Mouse (Mus musculus) splenic B cell, adult 2 months (primary cell): ENCODE measurements around the gene Ggt1.

ENCODE experiments used
- DNase-seq: peaks from one replicate; pipeline ENCODE4 v3.0.0-alpha.2; 2011; ENCODE audit warnings: low read depth, low spot score
- H3K27me3 ChIP-seq: 2 replicates; pipeline ENCODE4 v1.6.1; 2012; ENCODE audit warnings: mild to moderate bottlenecking, low read length, moderate library complexity, mixed read lengths; ENCODE audit not compliant: control insufficient read depth, poor library complexity, insufficient read depth, severe bottlenecking
- H3K36me3 ChIP-seq: 2 replicates; pipeline ENCODE4 v1.6.1; 2012; ENCODE audit warnings: mild to moderate bottlenecking, low read length, moderate library complexity, mixed read lengths; ENCODE audit not compliant: control insufficient read depth, poor library complexity, insufficient read depth, severe bottlenecking

The Ggt1 gene

DNA sequence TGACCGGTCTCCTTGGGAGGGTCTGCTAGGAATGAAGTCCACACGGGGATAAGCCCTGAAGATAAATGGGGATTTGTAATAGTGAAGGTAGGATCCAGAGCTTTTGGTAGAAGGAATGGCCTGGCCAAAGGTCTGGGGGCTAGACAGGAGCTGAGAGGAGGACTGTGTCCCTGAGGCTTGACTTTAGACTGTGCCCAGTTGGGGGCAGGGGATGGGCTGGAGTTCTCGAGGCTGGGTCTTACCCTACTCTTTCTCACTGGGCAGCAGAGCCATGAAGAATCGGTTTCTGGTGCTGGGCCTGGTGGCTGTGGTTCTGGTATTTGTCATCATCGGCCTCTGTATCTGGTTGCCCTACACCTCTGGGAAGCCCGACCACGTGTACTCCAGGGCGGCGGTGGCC is 12.6 kb downstream of the Ggt1 start:
- Histone ChIP-seq H3K27me3 (no peaks in the 10 kb centered on the region), H3K36me3 (no peaks in the 10 kb centered on the region)
- DNase-seq, result no peak

- H3K36me3 ChIP-seq, result no peaks in the 10 kb centered on the region
- DNase-seq, result no peak
- H3K27me3 ChIP-seq, result no peaks in the 10 kb centered on the region
Measured at GRCm38 (mm10) chr10:75579129-75579528, 17.7 kb downstream of the Ggt1 start.

GRCm38 (mm10) chr10:75585876-75586552 is 24.6 kb downstream of the Ggt1 start:
- DNase-seq, result peak; percentile 93
- H3K27me3 ChIP-seq, result no peaks in the 10 kb centered on the region
- H3K36me3 ChIP-seq, result no peaks in the 10 kb centered on the region

GRCm38 (mm10) chr10:75586553-75586879 is 25.1 kb downstream of the Ggt1 start:
- Histone ChIP-seq H3K27me3 (no peaks in the 10 kb centered on the region), H3K36me3 (no peaks in the 10 kb centered on the region)
- DNase-seq, result no peak

DNA sequence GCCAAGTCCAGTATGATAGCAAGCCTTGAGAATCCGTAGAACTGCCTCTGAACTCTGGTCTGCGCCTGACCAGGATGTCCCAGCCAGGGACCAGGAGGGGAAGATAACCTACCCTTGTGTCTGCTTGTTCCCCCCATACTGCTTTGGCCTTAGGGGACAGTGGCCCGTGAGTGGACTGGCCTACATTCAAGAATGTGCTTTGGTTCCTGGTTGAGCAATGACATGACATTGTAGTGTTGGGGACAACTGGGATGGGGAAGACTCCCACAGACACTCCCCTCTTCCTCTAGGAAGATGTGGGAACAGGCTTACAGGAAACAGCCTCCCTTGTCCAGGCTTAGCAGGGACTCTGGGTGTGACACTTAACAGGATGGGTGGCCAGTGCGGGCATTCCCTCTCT is 26.4 kb downstream of the Ggt1 start:
- no peaks in the 10 kb centered on the region for H3K36me3 ChIP-seq
- no peak for DNase-seq
- no peaks in the 10 kb centered on the region for H3K27me3 ChIP-seq

- no peak for DNase-seq
- Histone ChIP-seq H3K36me3 (no peaks in the 10 kb centered on the region), H3K27me3 (no peaks in the 10 kb centered on the region)
Measured at GRCm38 (mm10) chr10:75588336-75588735, 26.9 kb downstream of the Ggt1 start.

DNA sequence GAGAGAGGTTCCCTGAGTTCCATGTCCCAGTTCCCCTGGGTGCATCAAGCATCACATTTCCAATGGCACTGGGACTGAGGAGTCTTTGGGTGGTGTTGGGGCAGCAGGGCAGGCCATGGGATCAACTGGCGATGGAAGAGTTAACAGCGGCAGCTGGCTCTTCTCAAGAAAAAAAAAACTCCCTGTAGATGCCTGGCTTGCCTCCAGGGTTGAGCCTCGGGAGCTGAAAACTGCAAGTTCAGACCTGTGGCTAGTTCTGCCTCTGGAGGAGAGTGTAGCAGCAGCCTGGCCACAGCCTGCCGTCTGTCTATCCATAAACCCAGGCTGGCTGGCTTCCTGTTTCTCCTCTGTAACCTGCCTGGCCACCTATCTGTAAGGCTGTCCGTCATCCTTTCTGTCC is 27.7 kb downstream of the Ggt1 start, which contains the start of gene Ggt5:
Gene Ggt5 (plus strand): TSS at position 212 of the 400 bp plus-strand sequence.
- no peaks in the 10 kb centered on the region for H3K36me3 ChIP-seq
- no peaks in the 10 kb centered on the region for H3K27me3 ChIP-seq
- no peak for DNase-seq

- peak; percentile 50 for DNase-seq
- no peaks in the 10 kb centered on the region for H3K36me3 ChIP-seq
- no peaks in the 10 kb centered on the region for H3K27me3 ChIP-seq
Measured at GRCm38 (mm10) chr10:75589651-75590050, 28.2 kb downstream of the Ggt1 start.

DNA sequence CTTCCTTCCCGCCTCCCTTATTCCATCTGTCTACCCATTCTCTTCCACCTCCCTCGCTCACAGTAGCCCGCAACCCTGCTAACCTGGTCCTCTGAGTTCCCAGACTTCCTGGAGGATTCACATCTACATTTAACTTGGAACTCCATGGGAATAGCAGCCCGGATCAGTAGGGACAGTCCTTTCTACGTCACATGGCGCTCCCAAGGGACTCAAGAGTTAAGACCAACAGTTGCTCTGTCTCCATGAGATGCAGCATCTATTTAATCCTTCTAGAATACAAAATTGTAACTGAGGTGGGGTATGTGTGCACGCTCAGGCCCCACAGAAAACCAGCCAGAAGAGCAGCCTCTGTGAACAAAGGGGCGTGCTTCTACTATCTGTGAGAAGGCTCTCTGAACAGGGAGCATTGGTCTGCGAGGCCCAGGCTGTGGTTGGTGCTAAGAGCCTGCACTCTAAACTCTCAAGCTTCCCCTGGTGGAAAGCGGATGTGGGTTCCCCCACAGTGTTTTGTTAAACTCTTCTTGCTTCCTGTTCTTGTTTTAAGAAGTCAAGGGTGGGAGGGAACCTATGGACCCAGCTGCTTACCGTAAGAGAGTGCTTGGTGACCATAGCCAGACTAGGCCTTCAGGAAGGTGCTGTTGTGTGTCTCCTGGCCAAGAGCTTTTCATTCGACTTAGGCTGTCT is 29.9 kb downstream of the Ggt1 start:
- Histone ChIP-seq H3K27me3 (no peaks in the 10 kb centered on the region), H3K36me3 (no peaks in the 10 kb centered on the region)
- peak; percentile 92 for DNase-seq

DNA sequence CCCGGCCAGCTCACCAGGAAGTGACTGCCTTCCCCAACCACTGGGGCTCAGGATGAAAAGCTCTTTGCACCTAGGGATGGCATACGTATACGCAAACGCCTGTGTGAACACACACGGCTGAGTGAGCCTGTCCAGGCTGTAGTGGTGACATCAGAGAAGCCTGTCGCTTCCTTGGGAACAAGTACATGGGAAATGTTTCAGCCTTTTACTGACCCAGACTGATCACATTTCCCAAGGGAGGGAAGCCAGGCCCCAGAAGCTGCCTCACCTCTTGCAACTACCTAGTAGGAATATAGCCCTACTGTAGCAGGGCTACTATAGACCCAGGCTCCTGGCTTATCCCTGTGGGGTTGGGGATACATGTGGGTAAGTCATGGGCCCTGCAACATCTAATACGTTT is 31.2 kb downstream of the Ggt1 start:
- no peak for DNase-seq
- no peaks in the 10 kb centered on the region for H3K36me3 ChIP-seq
- H3K27me3 ChIP-seq, result no peaks in the 10 kb centered on the region

GRCm38 (mm10) chr10:75595981-75596380 is 34.6 kb downstream of the Ggt1 start:
- DNase-seq, result no peak
- H3K36me3 ChIP-seq, result no peaks in the 10 kb centered on the region
- no peaks in the 10 kb centered on the region for H3K27me3 ChIP-seq

- Histone ChIP-seq H3K36me3 (no peaks in the 10 kb centered on the region), H3K27me3 (no peaks in the 10 kb centered on the region)
- DNase-seq, result no peak
Measured at GRCm38 (mm10) chr10:75600189-75600730, 38.9 kb downstream of the Ggt1 start.

DNA sequence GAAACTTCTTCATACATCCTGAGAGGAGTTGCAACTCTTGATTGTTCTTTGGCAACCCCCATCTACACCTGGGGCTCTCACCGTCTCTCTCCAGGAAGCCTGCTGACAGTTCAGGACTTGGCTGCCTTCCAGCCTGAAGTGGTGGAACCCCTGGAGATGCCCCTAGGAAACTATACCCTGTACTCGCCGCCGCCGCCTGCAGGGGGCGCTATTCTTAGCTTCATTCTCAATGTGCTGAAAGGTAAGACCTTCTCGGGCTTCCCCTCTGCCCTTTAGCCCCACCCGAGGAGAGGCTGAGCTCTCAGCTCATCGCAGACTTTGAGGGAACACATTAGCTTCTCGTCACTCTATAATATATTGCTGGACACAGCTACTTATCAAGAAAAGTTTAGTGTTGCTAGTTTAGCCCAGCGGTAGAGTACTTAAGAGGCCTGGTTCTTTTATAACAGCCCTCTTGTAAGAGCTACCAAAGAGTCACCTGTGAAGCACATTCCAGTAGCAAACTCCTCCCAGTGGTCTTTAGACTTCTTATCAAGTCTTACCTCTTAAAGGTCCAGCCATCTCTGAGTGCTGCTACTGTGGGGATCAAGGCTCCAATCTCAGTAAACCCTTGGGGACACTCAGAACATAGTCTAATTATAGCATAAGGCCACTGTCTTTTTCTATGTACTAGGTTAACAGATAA is 43.9 kb downstream of the Ggt1 start:
- peak; percentile 37 for DNase-seq
- Histone ChIP-seq H3K27me3 (no peaks in the 10 kb centered on the region), H3K36me3 (no peaks in the 10 kb centered on the region)

- no peak for DNase-seq
- no peaks in the 10 kb centered on the region for H3K27me3 ChIP-seq
- H3K36me3 ChIP-seq, result no peaks in the 10 kb centered on the region
Measured at GRCm38 (mm10) chr10:75607253-75607652, 45.8 kb downstream of the Ggt1 start.

- Histone ChIP-seq H3K27me3 (no peaks in the 10 kb centered on the region), H3K36me3 (no peaks in the 10 kb centered on the region)
- DNase-seq, result no peak
Measured at GRCm38 (mm10) chr10:75608975-75609374, 47.6 kb downstream of the Ggt1 start.
